Mouse (Mus musculus): ENCODE data around the gene Rhd. TPM values are rescaled to one million over a fixed set of nuclear protein-coding genes. Genes with fewer than 3 reads are reported as not detected.

The Rhd gene
- polyA plus RNA-seq, 1 experiment = 1.6 TPM

GRCm38 (mm10) chr4:134918381-134918780, 54.0 kb downstream of the Rhd start:
- H3K27me3 ChIP-seq (ENCODE audit: control insufficient read depth, insufficient read depth, low read length) = no peaks in the 10 kb centered on the region
- H3K4me3 ChIP-seq (ENCODE audit: control insufficient read depth, low read depth, low read length) = no peak overlapping the region; the same call in 1 of the 2 replicates
- no peak for TF ChIP-seq CTCF (IDR thresholded peaks at IDR 0.05; ENCODE audit: control insufficient read depth, insufficient read depth, insufficient replicate concordance, low read depth, low read length)
- TF ChIP-seq POLR2A (IDR thresholded peaks at IDR 0.05; ENCODE audit: control insufficient read depth, low read depth, low read length) = no peak
- peak overlapping the region; percentile 26; the same call in 1 of the 2 replicates for H3K27ac ChIP-seq (ENCODE audit: control insufficient read depth, insufficient read depth, low read depth, low read length)
- H3K36me3 ChIP-seq (ENCODE audit: control insufficient read depth, insufficient read depth, low read length) = no peaks in the 10 kb centered on the region
- peaks cover 15% of the 10 kb centered on the region for H3K4me1 ChIP-seq (ENCODE audit: control insufficient read depth, insufficient read depth, low read length)

- peak overlapping the region; percentile 57 for H3K4me3 ChIP-seq (ENCODE audit: control insufficient read depth, low read depth, low read length)
- peaks cover 13% of the 10 kb centered on the region for H3K4me1 ChIP-seq (ENCODE audit: control insufficient read depth, insufficient read depth, low read length)
- H3K27ac ChIP-seq (ENCODE audit: control insufficient read depth, insufficient read depth, low read depth, low read length) = 0 out of 2 replicates have a peak overlapping the region, but pooled peaks have one; percentile 8
- H3K36me3 ChIP-seq (ENCODE audit: control insufficient read depth, insufficient read depth, low read length) = peaks cover 3% of the 10 kb centered on the region
- H3K27me3 ChIP-seq (ENCODE audit: control insufficient read depth, insufficient read depth, low read length) = no peaks in the 10 kb centered on the region
- no peak for TF ChIP-seq POLR2A (IDR thresholded peaks at IDR 0.05; ENCODE audit: control insufficient read depth, low read depth, low read length)
- TF ChIP-seq CTCF (IDR thresholded peaks at IDR 0.05; ENCODE audit: control insufficient read depth, insufficient read depth, insufficient replicate concordance, low read depth, low read length) = no peak
Observed at GRCm38 (mm10) chr4:134919733-134920540, 55.6 kb downstream of the Rhd start.

- Histone ChIP-seq H3K27me3 (ENCODE audit: control insufficient read depth, insufficient read depth, low read length) (no peaks in the 10 kb centered on the region), H3K27ac (ENCODE audit: control insufficient read depth, insufficient read depth, low read depth, low read length) (no peak overlapping the region), H3K4me1 (ENCODE audit: control insufficient read depth, insufficient read depth, low read length) (peaks cover 10% of the 10 kb centered on the region), H3K4me3 (ENCODE audit: control insufficient read depth, low read depth, low read length) (no peak overlapping the region), H3K36me3 (ENCODE audit: control insufficient read depth, insufficient read depth, low read length) (peaks cover 7% of the 10 kb centered on the region)
- no peak for TF ChIP-seq POLR2A (IDR thresholded peaks at IDR 0.05; ENCODE audit: control insufficient read depth, low read depth, low read length)
- TF ChIP-seq CTCF (IDR thresholded peaks at IDR 0.05; ENCODE audit: control insufficient read depth, insufficient read depth, insufficient replicate concordance, low read depth, low read length) = no peak
Observed at GRCm38 (mm10) chr4:134920631-134921030, 56.3 kb downstream of the Rhd start.

GRCm38 (mm10) chr4:134921703-134922102, 57.4 kb downstream of the Rhd start:
- no peak overlapping the region for H3K27ac ChIP-seq (ENCODE audit: control insufficient read depth, insufficient read depth, low read depth, low read length)
- peaks cover 10% of the 10 kb centered on the region for H3K4me1 ChIP-seq (ENCODE audit: control insufficient read depth, insufficient read depth, low read length)
- TF ChIP-seq POLR2A (IDR thresholded peaks at IDR 0.05; ENCODE audit: control insufficient read depth, low read depth, low read length) (no peak), CTCF (IDR thresholded peaks at IDR 0.05; ENCODE audit: control insufficient read depth, insufficient read depth, insufficient replicate concordance, low read depth, low read length) (no peak)
- peaks cover 8% of the 10 kb centered on the region for H3K36me3 ChIP-seq (ENCODE audit: control insufficient read depth, insufficient read depth, low read length)
- H3K27me3 ChIP-seq (ENCODE audit: control insufficient read depth, insufficient read depth, low read length) = no peaks in the 10 kb centered on the region
- H3K4me3 ChIP-seq (ENCODE audit: control insufficient read depth, low read depth, low read length) = peak overlapping the region; percentile 68

GRCm38 (mm10) chr4:134922111-134922924, 58.0 kb downstream of the Rhd start:
- H3K4me3 ChIP-seq (ENCODE audit: control insufficient read depth, low read depth, low read length) = peak overlapping the region; percentile 94
- peak overlapping the region; percentile 98 for H3K27ac ChIP-seq (ENCODE audit: control insufficient read depth, insufficient read depth, low read depth, low read length)
- H3K36me3 ChIP-seq (ENCODE audit: control insufficient read depth, insufficient read depth, low read length) = peaks cover 8% of the 10 kb centered on the region
- H3K4me1 ChIP-seq (ENCODE audit: control insufficient read depth, insufficient read depth, low read length) = peaks cover 10% of the 10 kb centered on the region
- no peaks in the 10 kb centered on the region for H3K27me3 ChIP-seq (ENCODE audit: control insufficient read depth, insufficient read depth, low read length)
- TF ChIP-seq CTCF (IDR thresholded peaks at IDR 0.05; ENCODE audit: control insufficient read depth, insufficient read depth, insufficient replicate concordance, low read depth, low read length) (no peak), POLR2A (IDR thresholded peaks at IDR 0.05; ENCODE audit: control insufficient read depth, low read depth, low read length) (no peak)

GRCm38 (mm10) chr4:134922925-134923244, 58.5 kb downstream of the Rhd start:
- TF ChIP-seq POLR2A (IDR thresholded peaks at IDR 0.05; ENCODE audit: control insufficient read depth, low read depth, low read length) (peak; percentile 30; the same call in 1 of the 2 replicates), CTCF (IDR thresholded peaks at IDR 0.05; ENCODE audit: control insufficient read depth, insufficient read depth, insufficient replicate concordance, low read depth, low read length) (no peak)

More at GRCm38 (mm10) chr4:134922925-134923244, 58.5 kb downstream of the Rhd start:
- Histone ChIP-seq H3K4me1 (ENCODE audit: control insufficient read depth, insufficient read depth, low read length) (peaks cover 10% of the 10 kb centered on the region), H3K27me3 (ENCODE audit: control insufficient read depth, insufficient read depth, low read length) (no peaks in the 10 kb centered on the region), H3K4me3 (ENCODE audit: control insufficient read depth, low read depth, low read length) (peak overlapping the region; percentile 94), H3K36me3 (ENCODE audit: control insufficient read depth, insufficient read depth, low read length) (peaks cover 8% of the 10 kb centered on the region), H3K27ac (ENCODE audit: control insufficient read depth, insufficient read depth, low read depth, low read length) (peak overlapping the region; percentile 98)
